Mouse (Mus musculus) embryonic fibroblast, embryonic 13.5 days (primary cell): ENCODE data around the gene Tubal3.

Experiments
- CTCF ChIP-seq: IDR thresholded peaks from 2 replicates; pipeline ENCODE4 v1.5.1; 2011; ENCODE audit warnings: mild to moderate bottlenecking, control low read depth, low read length, moderate library complexity, borderline replicate concordance; ENCODE audit not compliant: insufficient read depth
- POLR2A ChIP-seq: IDR thresholded peaks from 2 replicates; pipeline ENCODE4 v1.6.1; 2011; ENCODE audit warnings: low read depth, mild to moderate bottlenecking, control low read depth, low read length, moderate library complexity

- no peak for TF ChIP-seq CTCF
- no peak for TF ChIP-seq POLR2A
Observed at GRCm38 (mm10) chr13:3895397-3895980, 22.6 kb upstream of the Tubal3 start.
